Mouse (Mus musculus): ENCODE data around the gene Ncbp2. TPM values are rescaled to one million over a fixed set of nuclear protein-coding genes. Genes with fewer than 3 reads are reported as not detected.
"Not testable (repeated sequence)": the region's sequence is repeated elsewhere in the genome, so short reads cannot be mapped to it uniquely, and the experiment has no call there.

Gene Ncbp2
- polyA plus RNA-seq, 1 experiment from 2014 or later: 148 TPM

DNA sequence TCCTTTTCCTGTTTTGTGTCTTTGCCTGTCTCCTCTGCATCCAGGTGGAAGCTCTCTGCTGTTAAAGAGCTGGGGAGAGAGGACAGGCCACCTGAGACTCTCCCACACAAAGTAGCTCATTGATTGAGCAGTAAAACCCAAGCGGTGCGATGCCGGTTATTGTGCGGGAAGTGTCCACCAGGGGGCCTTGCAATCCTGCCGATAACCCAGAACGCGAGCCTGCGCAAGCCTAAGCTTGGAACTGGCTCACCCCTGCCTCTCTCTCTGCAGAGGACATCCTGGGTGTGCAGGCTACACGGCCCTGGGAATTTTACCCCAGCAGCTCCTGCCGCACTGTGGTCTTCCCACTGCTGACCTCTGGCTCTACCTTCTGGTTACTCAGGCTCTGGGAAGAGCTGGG is 4.3 kb upstream of the Ncbp2 start:
- WGBS: 5% methylated on average over 10 of the region's 10 CpGs
- H3K9ac ChIP-seq (ENCODE audit: low read depth, low read length): no peak overlapping the region
- DNase-seq (ENCODE audit: low spot score) (peak; percentile 87), ATAC-seq (ENCODE audit: low FRiP score) (peak; percentile 28; the same call in 1 of the 2 replicates)
- no peaks in the 10 kb centered on the region for H3K36me3 ChIP-seq (ENCODE audit: control insufficient read depth, insufficient read depth, low read length)
- H3K27me3 ChIP-seq (ENCODE audit: control insufficient read depth, insufficient read depth, low read length): no peaks in the 10 kb centered on the region
- no peak overlapping the region for H3K27ac ChIP-seq (ENCODE audit: low read depth, low read length)
- H3K9me3 ChIP-seq (ENCODE audit: control insufficient read depth, low read length): no peaks in the 10 kb centered on the region
- H3K4me3 ChIP-seq (ENCODE audit: low read depth, low read length): no peak overlapping the region
- H3K4me2 ChIP-seq (replicated peaks; ENCODE audit: low read depth, low read length): no peak overlapping the region
- peaks cover 8% of the 10 kb centered on the region; the same call in 1 of the 2 replicates for H3K4me1 ChIP-seq (replicated peaks; ENCODE audit: control insufficient read depth, insufficient read depth, low read length)

- no peak for DNase-seq (ENCODE audit: low spot score)
- ATAC-seq (ENCODE audit: low FRiP score): no peak
- no peak overlapping the region for H3K4me3 ChIP-seq (ENCODE audit: low read depth, low read length)
- H3K27me3 ChIP-seq (ENCODE audit: control insufficient read depth, insufficient read depth, low read length): no peaks in the 10 kb centered on the region
- no peak overlapping the region for H3K27ac ChIP-seq (ENCODE audit: low read depth, low read length)
- H3K4me1 ChIP-seq (replicated peaks; ENCODE audit: control insufficient read depth, insufficient read depth, low read length): peaks cover 8% of the 10 kb centered on the region; the same call in 1 of the 2 replicates
- WGBS: 90% methylated on average over 12 of the region's 12 CpGs
- no peak overlapping the region for H3K4me2 ChIP-seq (replicated peaks; ENCODE audit: low read depth, low read length)
- H3K36me3 ChIP-seq (ENCODE audit: control insufficient read depth, insufficient read depth, low read length): no peaks in the 10 kb centered on the region
- no peaks in the 10 kb centered on the region for H3K9me3 ChIP-seq (ENCODE audit: control insufficient read depth, low read length)
- no peak overlapping the region for H3K9ac ChIP-seq (ENCODE audit: low read depth, low read length)
Observed at GRCm38 (mm10) chr16:31944698-31945255, 3.5 kb upstream of the Ncbp2 start.

- H3K27ac ChIP-seq (ENCODE audit: low read depth, low read length): no peak overlapping the region
- peaks cover 8% of the 10 kb centered on the region; the same call in 1 of the 2 replicates for H3K4me1 ChIP-seq (replicated peaks; ENCODE audit: control insufficient read depth, insufficient read depth, low read length)
- H3K9me3 ChIP-seq (ENCODE audit: control insufficient read depth, low read length): no peaks in the 10 kb centered on the region
- no peaks in the 10 kb centered on the region for H3K36me3 ChIP-seq (ENCODE audit: control insufficient read depth, insufficient read depth, low read length)
- 88% methylated on average over 6 of the region's 6 CpGs for WGBS
- no peak overlapping the region for H3K4me3 ChIP-seq (ENCODE audit: low read depth, low read length)
- no peak overlapping the region for H3K9ac ChIP-seq (ENCODE audit: low read depth, low read length)
- no peaks in the 10 kb centered on the region for H3K27me3 ChIP-seq (ENCODE audit: control insufficient read depth, insufficient read depth, low read length)
- no peak for DNase-seq (ENCODE audit: low spot score)
- ATAC-seq (ENCODE audit: low FRiP score): no peak
- no peak overlapping the region for H3K4me2 ChIP-seq (replicated peaks; ENCODE audit: low read depth, low read length)
Observed at GRCm38 (mm10) chr16:31945372-31945771, 2.9 kb upstream of the Ncbp2 start.

GRCm38 (mm10) chr16:31945986-31946385 is 2.3 kb upstream of the Ncbp2 start:
- DNase-seq (ENCODE audit: low spot score); ATAC-seq (ENCODE audit: low FRiP score); H3K27ac ChIP-seq (ENCODE audit: low read depth, low read length); H3K9me3 ChIP-seq (ENCODE audit: control insufficient read depth, low read length); H3K27me3 ChIP-seq (ENCODE audit: control insufficient read depth, insufficient read depth, low read length); H3K4me1 ChIP-seq (replicated peaks; ENCODE audit: control insufficient read depth, insufficient read depth, low read length); H3K4me2 ChIP-seq (replicated peaks; ENCODE audit: low read depth, low read length); H3K36me3 ChIP-seq (ENCODE audit: control insufficient read depth, insufficient read depth, low read length); H3K9ac ChIP-seq (ENCODE audit: low read depth, low read length); H3K4me3 ChIP-seq (ENCODE audit: low read depth, low read length): not testable (repeated sequence)
- WGBS: 85% methylated on average over 6 of the region's 6 CpGs

DNA sequence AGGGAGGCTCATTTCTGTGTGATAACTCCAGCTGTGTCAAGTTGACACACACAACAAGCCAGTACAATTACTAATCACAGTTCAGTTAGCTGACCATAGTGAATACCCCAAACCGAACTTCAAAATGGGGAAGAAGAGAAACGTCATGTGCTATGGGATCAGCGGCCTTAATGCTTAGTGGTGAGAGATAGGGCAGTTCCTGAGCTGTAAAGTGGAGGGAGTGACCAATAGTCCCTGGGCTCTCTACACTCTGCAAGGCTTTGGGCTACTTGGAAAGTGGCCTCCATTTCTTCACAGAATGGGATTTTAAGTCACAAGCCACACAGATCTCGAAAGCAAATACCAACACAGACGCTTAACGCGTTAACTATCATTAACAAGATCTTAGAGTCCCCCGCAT is 980 bp upstream of the Ncbp2 start:
- DNase-seq (ENCODE audit: low spot score) (peak; percentile 5), ATAC-seq (ENCODE audit: low FRiP score) (no peak)
- peak overlapping the region; percentile 85 for H3K4me3 ChIP-seq (ENCODE audit: low read depth, low read length)
- H3K9ac ChIP-seq (ENCODE audit: low read depth, low read length): peak overlapping the region; percentile 92
- 40% methylated on average over 8 of the region's 8 CpGs for WGBS
- no peak overlapping the region for H3K27ac ChIP-seq (ENCODE audit: low read depth, low read length)
- H3K4me1 ChIP-seq (replicated peaks; ENCODE audit: control insufficient read depth, insufficient read depth, low read length): peaks cover 8% of the 10 kb centered on the region; the same call in 1 of the 2 replicates
- H3K36me3 ChIP-seq (ENCODE audit: control insufficient read depth, insufficient read depth, low read length): no peaks in the 10 kb centered on the region
- H3K9me3 ChIP-seq (ENCODE audit: control insufficient read depth, low read length): no peaks in the 10 kb centered on the region
- H3K4me2 ChIP-seq (replicated peaks; ENCODE audit: low read depth, low read length): peak overlapping the region; percentile 87
- no peaks in the 10 kb centered on the region for H3K27me3 ChIP-seq (ENCODE audit: control insufficient read depth, insufficient read depth, low read length)

DNA sequence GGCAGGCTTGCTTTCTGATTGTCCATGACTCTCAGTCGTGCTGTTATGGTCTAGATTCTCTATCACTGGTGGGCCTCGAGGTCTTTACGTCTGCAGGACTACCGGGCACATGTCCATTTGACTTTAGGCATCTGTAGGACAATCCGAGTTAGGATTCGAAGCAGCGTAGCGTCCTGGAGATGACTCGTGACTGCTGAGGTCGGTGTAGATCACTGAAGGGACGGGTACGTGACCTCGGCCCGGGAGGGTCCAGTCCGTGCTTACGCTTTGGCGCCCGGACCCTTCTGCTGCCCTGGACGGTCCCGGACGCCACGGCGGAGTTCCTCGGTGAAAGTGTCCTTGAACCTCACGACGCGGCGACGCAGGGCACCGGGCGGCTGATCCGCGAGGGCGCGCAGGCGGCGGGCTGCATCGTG is 404 bp upstream of the Ncbp2 start:
- Histone ChIP-seq H3K9me3 (ENCODE audit: control insufficient read depth, low read length) (no peaks in the 10 kb centered on the region), H3K27me3 (ENCODE audit: control insufficient read depth, insufficient read depth, low read length) (no peaks in the 10 kb centered on the region), H3K4me3 (ENCODE audit: low read depth, low read length) (peak overlapping the region; percentile 85), H3K36me3 (ENCODE audit: control insufficient read depth, insufficient read depth, low read length) (no peaks in the 10 kb centered on the region), H3K4me2 (replicated peaks; ENCODE audit: low read depth, low read length) (peak overlapping the region; percentile 87), H3K27ac (ENCODE audit: low read depth, low read length) (peak overlapping the region; percentile 91), H3K4me1 (replicated peaks; ENCODE audit: control insufficient read depth, insufficient read depth, low read length) (peaks cover 8% of the 10 kb centered on the region; the same call in 1 of the 2 replicates), H3K9ac (ENCODE audit: low read depth, low read length) (peak overlapping the region; percentile 92)
- ATAC-seq (ENCODE audit: low FRiP score) (peak; percentile 83), DNase-seq (ENCODE audit: low spot score) (no peak)
- WGBS: under 1% methylated on average over 32 of the region's 38 CpGs

- Histone ChIP-seq H3K4me1 (replicated peaks; ENCODE audit: control insufficient read depth, insufficient read depth, low read length) (no peaks in the 10 kb centered on the region), H3K9me3 (ENCODE audit: control insufficient read depth, low read length) (no peaks in the 10 kb centered on the region), H3K4me2 (replicated peaks; ENCODE audit: low read depth, low read length) (no peak overlapping the region), H3K27ac (ENCODE audit: low read depth, low read length) (no peak overlapping the region), H3K27me3 (ENCODE audit: control insufficient read depth, insufficient read depth, low read length) (no peaks in the 10 kb centered on the region), H3K36me3 (ENCODE audit: control insufficient read depth, insufficient read depth, low read length) (peaks cover 6% of the 10 kb centered on the region), H3K9ac (ENCODE audit: low read depth, low read length) (no peak overlapping the region), H3K4me3 (ENCODE audit: low read depth, low read length) (no peak overlapping the region)
- 95% methylated on average over 7 of the region's 7 CpGs for WGBS
- no peak for ATAC-seq (ENCODE audit: low FRiP score)
- no peak for DNase-seq (ENCODE audit: low spot score)
Observed at GRCm38 (mm10) chr16:31963224-31963623, 14.9 kb downstream of the Ncbp2 start.

GRCm38 (mm10) chr16:31975258-31975657 is 26.9 kb downstream of the Ncbp2 start:
- no peak overlapping the region for H3K4me2 ChIP-seq (replicated peaks; ENCODE audit: low read depth, low read length)
- H3K36me3 ChIP-seq (ENCODE audit: control insufficient read depth, insufficient read depth, low read length): no peaks in the 10 kb centered on the region
- WGBS: 92% methylated on average over 4 of the region's 4 CpGs

DNA sequence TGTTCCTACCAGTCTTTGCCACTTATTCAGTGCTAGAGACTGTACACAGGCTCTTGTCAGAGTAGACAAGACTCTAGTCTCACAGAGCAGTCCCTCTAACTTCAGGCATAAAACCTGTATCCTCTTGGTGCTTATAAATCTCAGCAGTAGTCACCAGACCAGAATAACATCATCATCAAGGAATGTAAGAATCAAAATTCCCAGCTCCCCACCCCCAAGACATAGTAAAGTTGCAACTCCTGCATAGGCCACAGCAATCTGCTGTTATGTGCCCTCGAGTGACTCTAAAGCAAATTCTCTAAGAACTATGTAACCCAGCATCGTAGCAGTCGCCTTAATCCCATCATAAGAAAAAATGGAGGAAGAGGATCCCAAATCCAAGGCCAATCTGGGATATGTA is 31.2 kb downstream of the Ncbp2 start:
- WGBS: 95% methylated on average over 3 of the region's 3 CpGs
- Histone ChIP-seq H3K9ac (ENCODE audit: low read depth, low read length) (no peak overlapping the region), H3K36me3 (ENCODE audit: control insufficient read depth, insufficient read depth, low read length) (no peaks in the 10 kb centered on the region), H3K4me1 (replicated peaks; ENCODE audit: control insufficient read depth, insufficient read depth, low read length) (no peaks in the 10 kb centered on the region), H3K4me3 (ENCODE audit: low read depth, low read length) (no peak overlapping the region), H3K4me2 (replicated peaks; ENCODE audit: low read depth, low read length) (no peak overlapping the region), H3K9me3 (ENCODE audit: control insufficient read depth, low read length) (no peaks in the 10 kb centered on the region), H3K27me3 (ENCODE audit: control insufficient read depth, insufficient read depth, low read length) (no peaks in the 10 kb centered on the region), H3K27ac (ENCODE audit: low read depth, low read length) (no peak overlapping the region)
- DNase-seq (ENCODE audit: low spot score): no peak
- ATAC-seq (ENCODE audit: low FRiP score): no peak

More at GRCm38 (mm10) chr16:31975258-31975657, 26.9 kb downstream of the Ncbp2 start:
- no peaks in the 10 kb centered on the region for H3K9me3 ChIP-seq (ENCODE audit: control insufficient read depth, low read length)
- ATAC-seq (ENCODE audit: low FRiP score) (no peak), DNase-seq (ENCODE audit: low spot score) (no peak)
- no peak overlapping the region for H3K9ac ChIP-seq (ENCODE audit: low read depth, low read length)
- H3K27me3 ChIP-seq (ENCODE audit: control insufficient read depth, insufficient read depth, low read length): no peaks in the 10 kb centered on the region
- no peak overlapping the region for H3K27ac ChIP-seq (ENCODE audit: low read depth, low read length)
- no peak overlapping the region for H3K4me3 ChIP-seq (ENCODE audit: low read depth, low read length)
- no peaks in the 10 kb centered on the region for H3K4me1 ChIP-seq (replicated peaks; ENCODE audit: control insufficient read depth, insufficient read depth, low read length)

All from hindbrain, embryonic 11.5 days (tissue).